Mouse (Mus musculus): ENCODE data around the gene Erich4.

DNA sequence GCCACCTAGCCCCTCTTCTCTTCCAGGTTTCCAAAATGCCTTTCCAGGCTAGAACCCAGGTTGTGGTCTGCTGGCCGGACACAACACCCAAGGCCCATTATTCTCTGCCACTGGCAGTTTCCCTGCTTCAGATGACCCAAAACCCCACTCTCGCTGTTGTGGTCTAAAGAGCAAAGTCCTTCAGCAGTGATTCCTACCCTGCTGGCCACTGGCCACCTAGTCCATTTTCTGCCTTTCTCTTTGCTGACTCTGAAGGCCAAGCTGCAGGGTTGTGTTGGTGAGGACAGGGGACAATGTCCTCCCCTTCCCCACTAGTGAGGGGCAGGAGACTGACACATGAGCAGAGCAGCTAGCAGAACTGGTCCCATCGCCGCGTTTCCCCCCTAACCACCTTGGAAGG, 40.6 kb downstream of the Erich4 start:
- TF ChIP-seq CTCF (IDR thresholded peaks at IDR 0.05; ENCODE audit: borderline replicate concordance, control insufficient read depth, extremely low read depth, insufficient read depth, low read length, poor library complexity) (no peak), POLR2A (IDR thresholded peaks at IDR 0.05; ENCODE audit: control insufficient read depth, extremely low read depth, insufficient read depth, low read length, poor library complexity) (no peak)
